Mouse (Mus musculus) kidney, adult 2 months (tissue): ENCODE measurements around the gene Gm20431.

Experiments
- CTCF ChIP-seq: fragments of 200-500 bp; conservative IDR thresholded peaks from 2 replicates; pipeline ENCODE4 v1.5.1; 2011; ENCODE audit warnings: low read depth, mild to moderate bottlenecking, control low read depth, low read length, moderate library complexity, mixed read lengths; ENCODE audit not compliant: insufficient read depth, insufficient read length
- POLR2A ChIP-seq: fragments of 200-500 bp; IDR thresholded peaks from one replicate; pipeline ENCODE4 v1.6.1; 2011; ENCODE audit warnings: low read depth, low read length, control low read depth

DNA sequence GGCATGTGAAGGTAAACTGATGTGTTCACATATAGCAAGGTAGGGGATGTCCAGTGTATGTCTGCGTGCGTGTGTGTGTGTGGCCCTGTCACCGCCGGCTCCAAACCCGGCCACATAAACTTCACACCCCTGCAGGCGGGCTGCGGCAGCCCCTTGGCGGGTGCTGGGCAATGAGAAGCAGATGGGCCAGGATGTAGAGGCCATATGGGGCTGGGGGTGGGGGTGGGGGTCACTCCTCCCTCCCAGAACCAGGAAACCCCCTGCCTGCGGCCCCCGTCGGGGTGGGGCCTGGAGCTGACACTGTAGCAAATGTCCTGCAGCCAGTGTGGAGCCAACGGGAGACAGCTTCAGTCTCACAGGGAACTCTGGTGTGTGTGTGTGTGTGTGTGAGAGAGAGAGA, 97.6 kb downstream of the Gm20431 start:
- TF ChIP-seq POLR2A (no peak), CTCF (no peak)
